Mouse (Mus musculus) hindbrain, postnatal 0 days (tissue): Measurements from ENCODE around the gene Mrpl11. TPM values are rescaled to one million over a fixed set of nuclear protein-coding genes. Genes with fewer than 3 reads are reported as not detected.
"Not testable (repeated sequence)": the region's sequence is repeated elsewhere in the genome, so short reads cannot be mapped to it uniquely, and the experiment has no call there.

Experiments used
- ATAC-seq: fragments of 200-750 bp; cut with Nextera tagmentation; 2 replicates; pipeline ENCODE4 v1.8.0; 2017; ENCODE audit warnings: mild to moderate bottlenecking, moderate TSS enrichment, moderate library complexity
- DNase-seq: peaks from one replicate; pipeline ENCODE4 v3.0.0-alpha.2; 2015; ENCODE audit warnings: low spot score
- H3K27ac ChIP-seq: fragments of 300-500 bp; sonication (generic); 2 replicates; pipeline ENCODE4 v1.5.1; 2014; ENCODE audit warnings: mild to moderate bottlenecking
- H3K27me3 ChIP-seq: fragments of 300-500 bp; sonication (generic); 2 replicates; pipeline ENCODE4 v1.6.1; 2014; ENCODE audit warnings: low read length, mixed read lengths; ENCODE audit not compliant: insufficient read depth
- H3K36me3 ChIP-seq: fragments of 300-500 bp; sonication (generic); 2 replicates; pipeline ENCODE4 v1.6.1; 2014; ENCODE audit warnings: low read length, mixed read lengths; ENCODE audit not compliant: insufficient read depth
- H3K4me1 ChIP-seq: fragments of 300-500 bp; sonication (generic); 2 replicates; pipeline ENCODE4 v1.6.1; 2014; ENCODE audit warnings: antibody characterized with exemption, low read length, mixed read lengths; ENCODE audit not compliant: insufficient read depth
- H3K4me2 ChIP-seq: fragments of 300-500 bp; sonication (generic); 2 replicates; pipeline ENCODE4 v1.6.1; 2014; ENCODE audit warnings: low read depth, mild to moderate bottlenecking, low read length, moderate library complexity, mixed read lengths
- H3K4me3 ChIP-seq: fragments of 300-500 bp; sonication (generic); 2 replicates; pipeline ENCODE4 v1.5.1; 2014; ENCODE audit warnings: low read length
- H3K9ac ChIP-seq: fragments of 300-500 bp; sonication (generic); replicated peaks from 2 replicates; pipeline ENCODE4 v1.6.1; 2014; ENCODE audit warnings: mild to moderate bottlenecking, low read length, moderate library complexity, mixed read lengths
- H3K9me3 ChIP-seq: fragments of 300-500 bp; sonication (generic); 2 replicates; pipeline ENCODE4 v1.6.1; 2016; ENCODE audit warnings: low read length, mixed read lengths
- CTCF ChIP-seq: IDR thresholded peaks from 2 replicates; pipeline ENCODE4 v1.5.1; 2016; ENCODE audit warnings: antibody characterized with exemption, control low read depth, low read depth
- WGBS: fragments of 180-500 bp; shearing (Covaris S2); extraction: QIAGEN DNeasy Blood & Tissue Kit; methylation state at CpG from one replicate; pipeline ENCODE4 v1.1.7; 2014; 5-methylcytosine and 5-hydroxymethylcytosine counted together
- polyA plus RNA-seq: library from polyadenylated mRNA; unstranded; fragments of >200 nt; fragmentation: Nextera tagmentation; extraction: Ambion mirVana; gene quantifications from 2 replicates; pipeline ENCODE4 v1.2.1, GENCODE M21; 2015
- total RNA-seq: library from RNA; depleted of rRNA; stranded (reverse); fragments of >200 nt; gene quantifications from 2 replicates; pipeline ENCODE4 v1.2.3, GENCODE M21; 2014

The Mrpl11 gene
- total and polyA plus RNA-seq, 2 experiments from 2014 or later: 83.5 to 139 TPM

GRCm38 (mm10) chr19:4928781-4929180 lies 33.2 kb upstream of the Mrpl11 start:
- Histone ChIP-seq H3K9ac (peak overlapping the region; percentile 57; the same call in 1 of the 2 replicates), H3K9me3 (no peaks in the 10 kb centered on the region), H3K27ac (peak overlapping the region; percentile 78), H3K4me2 (peak overlapping the region; percentile 67), H3K4me3 (peak overlapping the region; percentile 63), H3K4me1 (peaks cover 11% of the 10 kb centered on the region; the same call in 1 of the 2 replicates), H3K27me3 (no peaks in the 10 kb centered on the region), H3K36me3 (no peaks in the 10 kb centered on the region; the same call in 1 of the 2 replicates)
- WGBS: 44% methylated on average over 5 of the region's 5 CpGs
- peak; percentile 46 for DNase-seq
- TF ChIP-seq CTCF: no peak
- ATAC-seq: 0 out of 2 replicates have a peak, but pooled peaks have one; percentile 1

- Histone ChIP-seq H3K36me3 (0 out of 2 replicates have a peak, but pooled peaks cover 4% of the 10 kb centered on the region), H3K9ac (no peak overlapping the region), H3K27ac (no peak overlapping the region), H3K4me1 (no peaks in the 10 kb centered on the region), H3K9me3 (no peaks in the 10 kb centered on the region), H3K4me3 (no peak overlapping the region), H3K27me3 (no peaks in the 10 kb centered on the region), H3K4me2 (no peak overlapping the region)
- 73% methylated on average over 2 of the region's 2 CpGs for WGBS
- no peak for ATAC-seq
- no peak for TF ChIP-seq CTCF
- DNase-seq: peak; percentile 9
Observed at GRCm38 (mm10) chr19:4936896-4937295, 25.1 kb upstream of the Mrpl11 start.

GRCm38 (mm10) chr19:4937444-4938310 lies 24.3 kb upstream of the Mrpl11 start:
- no peak for DNase-seq
- no peaks in the 10 kb centered on the region for H3K4me1 ChIP-seq
- no peak overlapping the region for H3K4me2 ChIP-seq
- TF ChIP-seq CTCF: no peak
- 0 out of 2 replicates have a peak, but pooled peaks cover 4% of the 10 kb centered on the region for H3K36me3 ChIP-seq
- H3K9me3 ChIP-seq: no peaks in the 10 kb centered on the region
- no peaks in the 10 kb centered on the region for H3K27me3 ChIP-seq
- H3K27ac ChIP-seq: no peak overlapping the region
- no peak for ATAC-seq
- H3K9ac ChIP-seq: no peak overlapping the region
- no peak overlapping the region for H3K4me3 ChIP-seq
- 73% methylated on average over 17 of the region's 17 CpGs for WGBS

GRCm38 (mm10) chr19:4942551-4943252 lies 19.2 kb upstream of the Mrpl11 start, which contains the start of gene Peli3:
Gene Peli3 (minus strand): TSS chr19:4943127.
- 0 out of 2 replicates have a peak, but pooled peaks cover 3% of the 10 kb centered on the region for H3K4me1 ChIP-seq
- H3K36me3 ChIP-seq: 0 out of 2 replicates have a peak, but pooled peaks cover 3% of the 10 kb centered on the region
- H3K27ac ChIP-seq: peak within 1 kb of the TSS; percentile 79
- no peaks in the 10 kb centered on the region for H3K9me3 ChIP-seq
- ATAC-seq (peak; percentile 96), DNase-seq (peak; percentile 89)
- TF ChIP-seq CTCF: no peak
- peak within 1 kb of the TSS; percentile 79 for H3K4me2 ChIP-seq
- WGBS: under 1% methylated on average over 52 of the region's 55 CpGs
- no peaks in the 10 kb centered on the region for H3K27me3 ChIP-seq
- H3K4me3 ChIP-seq: peak within 1 kb of the TSS; percentile 71
- H3K9ac ChIP-seq: peak within 1 kb of the TSS; percentile 78

GRCm38 (mm10) chr19:4943253-4943588 lies 18.7 kb upstream of the Mrpl11 start:
- ATAC-seq (peak; percentile 75; the same call in 1 of the 2 replicates), DNase-seq (no peak)
- Histone ChIP-seq H3K36me3 (no peaks in the 10 kb centered on the region), H3K9me3 (no peaks in the 10 kb centered on the region), H3K27me3 (no peaks in the 10 kb centered on the region), H3K4me1 (0 out of 2 replicates have a peak, but pooled peaks cover 3% of the 10 kb centered on the region), H3K4me3 (peak overlapping the region; percentile 71), H3K27ac (peak overlapping the region; percentile 79), H3K9ac (peak overlapping the region; percentile 78), H3K4me2 (peak overlapping the region; percentile 79)
- WGBS: 8% methylated on average over 13 of the region's 13 CpGs
- no peak for TF ChIP-seq CTCF

GRCm38 (mm10) chr19:4945540-4945939 lies 16.4 kb upstream of the Mrpl11 start:
- Histone ChIP-seq H3K27ac (no peak overlapping the region), H3K9me3 (no peaks in the 10 kb centered on the region), H3K4me1 (0 out of 2 replicates have a peak, but pooled peaks cover 3% of the 10 kb centered on the region), H3K36me3 (no peaks in the 10 kb centered on the region), H3K27me3 (no peaks in the 10 kb centered on the region), H3K4me3 (no peak overlapping the region), H3K9ac (no peak overlapping the region), H3K4me2 (no peak overlapping the region)
- ATAC-seq (no peak), DNase-seq (no peak)
- TF ChIP-seq CTCF: no peak
- WGBS: 43% methylated on average over 6 of the region's 6 CpGs

GRCm38 (mm10) chr19:4948641-4949040 lies 13.3 kb upstream of the Mrpl11 start:
- not testable (repeated sequence) for H3K4me2 ChIP-seq, H3K4me1 ChIP-seq, H3K27me3 ChIP-seq, H3K27ac ChIP-seq, H3K9ac ChIP-seq, H3K36me3 ChIP-seq, H3K9me3 ChIP-seq, ATAC-seq, H3K4me3 ChIP-seq, DNase-seq
- 83% methylated on average over 9 of the region's 9 CpGs for WGBS
